ENCODE assay signal across 20 mouse cellular contexts in the genomic region with DNA sequence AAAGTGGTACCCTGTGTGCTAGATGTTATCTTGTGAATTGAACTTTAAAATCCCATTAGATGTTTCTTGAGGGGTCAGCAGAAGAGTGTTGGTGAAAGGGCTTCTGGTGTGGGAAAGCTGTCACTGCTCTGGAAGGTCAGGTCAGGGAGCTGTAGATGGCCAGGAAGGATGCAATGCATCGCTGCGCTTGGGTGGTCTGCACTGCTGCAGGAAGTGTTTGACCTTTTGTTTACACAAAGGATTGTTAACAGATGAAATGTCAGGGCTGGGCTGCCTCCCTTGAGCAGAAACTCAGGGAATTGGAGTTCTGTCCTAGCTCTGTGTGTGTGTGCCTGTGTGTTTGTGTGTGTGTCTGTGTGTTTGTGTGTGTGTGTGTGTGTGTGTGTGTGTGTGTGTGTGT.
A peak's percentile ranks its signal among the peaks of the same experiment; 100 is the strongest.
DNase-seq lines count a peak whose midpoint lies in the region; ATAC-seq and TF ChIP-seq lines count a peak whose summit lies in the region.
"Had no signal": no experiment of that assay in that cellular context is flagged by ENCODE, and none has a peak within 500 bp of the region (broad histone marks: within the 10 kb centered on the region; RNA-seq: fewer than 3 reads in every experiment).

No protein-coding gene starts in this region.

- WGBS in forebrain, embryonic 10.5 days, result 49% methylated on average over 2 of the region's 2 CpGs
- WGBS in forebrain, embryonic 13.5 days, result 73% methylated on average over 2 of the region's 2 CpGs
- WGBS in stomach, embryonic 14.5 days, result 8% methylated on average over 2 of the region's 2 CpGs
- WGBS in stomach, postnatal 0 days, result 5% methylated on average over 2 of the region's 2 CpGs

- no peak for TF ChIP-seq EP300 in stomach, postnatal 0 days (optimal IDR thresholded peaks at IDR 0.05)

- intact Hi-C loops in left cerebral cortex, postnatal 4 days (cut with DNase I), result no loop called here

- H3K4me3 ChIP-seq in forebrain, embryonic 10.5 days, result no peak overlapping the region
- H3K4me3 ChIP-seq in forebrain, embryonic 13.5 days, result no peak overlapping the region
- H3K4me3 ChIP-seq in stomach, embryonic 14.5 days (ENCODE audit: low read depth, low read length), result no peak overlapping the region
- H3K4me3 ChIP-seq in stomach, postnatal 0 days (ENCODE audit: low read depth, low read length), result no peak overlapping the region
- H3K4me3 ChIP-seq: gastrocnemius, adult 2 months; heart, adult 2 months; hindbrain, embryonic 15.5 days; layer of hippocampus, adult 2 months; limb, embryonic 12.5 days had no signal

- no peak overlapping the region for H3K4me2 ChIP-seq in forebrain, embryonic 13.5 days
- H3K4me2 ChIP-seq in stomach, embryonic 14.5 days (replicated peaks; ENCODE audit: low read depth, low read length), result no peak overlapping the region
- H3K4me2 ChIP-seq in stomach, postnatal 0 days (replicated peaks; ENCODE audit: low read depth), result no peak overlapping the region
- H3K4me2 ChIP-seq: hindbrain, embryonic 15.5 days; limb, embryonic 12.5 days had no signal

- H3K9me3 ChIP-seq in forebrain, embryonic 10.5 days, result no peaks in the 10 kb centered on the region
- no peaks in the 10 kb centered on the region for H3K9me3 ChIP-seq in forebrain, embryonic 13.5 days (replicated peaks)
- H3K9me3 ChIP-seq in stomach, embryonic 14.5 days (ENCODE audit: control insufficient read depth, low read depth, low read length), result no peaks in the 10 kb centered on the region
- no peaks in the 10 kb centered on the region for H3K9me3 ChIP-seq in stomach, postnatal 0 days (ENCODE audit: control insufficient read depth, low read length)
- H3K9me3 ChIP-seq: hindbrain, embryonic 15.5 days; limb, embryonic 12.5 days had no signal

- peaks cover 11% of the 10 kb centered on the region for H3K4me1 ChIP-seq in forebrain, embryonic 10.5 days
- no peaks in the 10 kb centered on the region for H3K4me1 ChIP-seq in forebrain, embryonic 13.5 days
- no peaks in the 10 kb centered on the region for H3K4me1 ChIP-seq in stomach, embryonic 14.5 days (ENCODE audit: control insufficient read depth, insufficient read depth, low read length)
- H3K4me1 ChIP-seq in stomach, postnatal 0 days (replicated peaks; ENCODE audit: control insufficient read depth, insufficient read depth), result no peaks in the 10 kb centered on the region
- H3K4me1 ChIP-seq: hindbrain, embryonic 15.5 days; limb, embryonic 12.5 days had no signal

- no peaks in the 10 kb centered on the region for H3K27me3 ChIP-seq in forebrain, embryonic 10.5 days (ENCODE audit: poor library complexity, severe bottlenecking)
- no peaks in the 10 kb centered on the region for H3K27me3 ChIP-seq in forebrain, embryonic 13.5 days
- H3K27me3 ChIP-seq in stomach, embryonic 14.5 days (ENCODE audit: control insufficient read depth, insufficient read depth, low read length), result no peaks in the 10 kb centered on the region
- no peaks in the 10 kb centered on the region for H3K27me3 ChIP-seq in stomach, postnatal 0 days (ENCODE audit: control insufficient read depth, insufficient read depth, low read length)
- H3K27me3 ChIP-seq: hindbrain, embryonic 15.5 days; limb, embryonic 12.5 days had no signal

- H3K27ac ChIP-seq in forebrain, embryonic 10.5 days, result no peak overlapping the region
- no peak overlapping the region for H3K27ac ChIP-seq in forebrain, embryonic 13.5 days
- H3K27ac ChIP-seq in stomach, embryonic 14.5 days (ENCODE audit: low read length), result no peak overlapping the region
- no peak overlapping the region for H3K27ac ChIP-seq in stomach, postnatal 0 days (replicated peaks)
- H3K27ac ChIP-seq: gastrocnemius, adult 2 months; heart, adult 2 months; hindbrain, embryonic 15.5 days; layer of hippocampus, adult 2 months; limb, embryonic 12.5 days; liver, embryonic 14.5 days had no signal

- ATAC-seq in forebrain, embryonic 13.5 days, result no peak
- ATAC-seq in stomach, embryonic 14.5 days (ENCODE audit: insufficient number of reproducible peaks, insufficient read depth, low FRiP score, low read depth), result peak; percentile 33; the same call in 1 of the 2 replicates
- no peak for ATAC-seq in stomach, postnatal 0 days (ENCODE audit: low FRiP score, low TSS enrichment)
- ATAC-seq: activated CD4-positive, CD25-positive, alpha-beta regulatory T cell, adult 4 months; forebrain, embryonic 14.5 days had no signal

- no peak overlapping the region for H3K9ac ChIP-seq in forebrain, embryonic 13.5 days
- H3K9ac ChIP-seq in stomach, embryonic 14.5 days (replicated peaks; ENCODE audit: low read depth, low read length), result no peak overlapping the region
- H3K9ac ChIP-seq in stomach, postnatal 0 days (ENCODE audit: low read length), result no peak overlapping the region
- H3K9ac ChIP-seq: hindbrain, embryonic 15.5 days; limb, embryonic 12.5 days; liver, embryonic 14.5 days had no signal

- H3K36me3 ChIP-seq in forebrain, embryonic 10.5 days (replicated peaks), result no peaks in the 10 kb centered on the region
- H3K36me3 ChIP-seq in forebrain, embryonic 13.5 days (ENCODE audit: poor library complexity, severe bottlenecking), result no peaks in the 10 kb centered on the region
- no peaks in the 10 kb centered on the region for H3K36me3 ChIP-seq in stomach, embryonic 14.5 days (ENCODE audit: control insufficient read depth, insufficient read depth, low read length)
- H3K36me3 ChIP-seq in stomach, postnatal 0 days (ENCODE audit: control insufficient read depth, insufficient read depth, low read length), result no peaks in the 10 kb centered on the region
- H3K36me3 ChIP-seq: hindbrain, embryonic 15.5 days; limb, embryonic 12.5 days had no signal

- DNase-seq in forebrain, embryonic 10.5 days (ENCODE audit: extremely low spot score, low spot score), result peak; percentile 14
- peak; percentile 2 for DNase-seq in kidney, postnatal 14 days
- DNase-seq in kidney, adult 11 months, result no peak
- no peak for DNase-seq in stomach, postnatal 0 days (ENCODE audit: low spot score)
- DNase-seq in spleen, postnatal 36 days (ENCODE audit: low spot score in 2 of 2), result no peak
- no peak for DNase-seq in left cerebral cortex, postnatal 4 days
- DNase-seq: adrenal gland, postnatal 36 days; cerebellum, postnatal 25 days; gastrocnemius, adult 2 months; heart, adult 2 months; spleen, adult 18-20 months; thymus, postnatal 25 days had no signal

- TF ChIP-seq CTCF in stomach, postnatal 0 days (IDR thresholded peaks at IDR 0.05; ENCODE audit: low read depth), result no peak

Comparison
In these comparisons a context has a peak if more than half of its experiments do, and no peak if none do; other contexts are left out.
1. DNase-seq: peak in forebrain, embryonic 10.5 days (single experiment) and kidney, postnatal 14 days (single experiment); none in kidney, adult 11 months (single experiment), stomach, postnatal 0 days (single experiment), spleen, postnatal 36 days (0 of 2) and left cerebral cortex, postnatal 4 days (single experiment).